Mouse (Mus musculus) R1 (cell line): ENCODE measurements around the gene Irf2.

Source experiments
- DNase-seq: peaks from one replicate; pipeline ENCODE4 v3.0.0-alpha.2; 2018; ENCODE audit warnings: low read depth, low spot score

The Irf2 gene

GRCm38 (mm10) chr8:46875615-46876293 lies 136.2 kb downstream of the Irf2 start:
- no peak for DNase-seq

DNA sequence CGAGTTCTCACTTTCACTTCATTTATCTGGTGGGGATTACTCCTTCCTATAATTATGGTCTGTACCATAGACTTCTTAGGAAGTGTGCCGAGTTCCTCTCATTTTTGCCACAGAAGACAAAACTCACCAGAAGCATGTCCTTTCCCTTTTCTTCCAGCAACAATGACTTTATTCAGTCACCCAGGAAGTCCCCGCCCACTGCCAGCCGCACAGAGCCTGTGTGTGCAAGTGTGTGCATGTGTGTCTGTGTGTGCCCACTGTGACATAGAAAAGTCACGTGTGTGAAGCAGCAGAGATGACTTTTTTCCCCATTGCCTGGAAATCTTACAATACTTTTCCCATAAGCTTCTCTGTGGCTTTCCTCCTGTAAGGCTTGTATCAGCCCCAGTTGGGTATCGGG lies 141.8 kb downstream of the Irf2 start:
- DNase-seq, result no peak

- DNase-seq, result no peak
These were observed 142.4 kb downstream of the Irf2 start for GRCm38 (mm10) chr8:46881755-46882419.

DNA sequence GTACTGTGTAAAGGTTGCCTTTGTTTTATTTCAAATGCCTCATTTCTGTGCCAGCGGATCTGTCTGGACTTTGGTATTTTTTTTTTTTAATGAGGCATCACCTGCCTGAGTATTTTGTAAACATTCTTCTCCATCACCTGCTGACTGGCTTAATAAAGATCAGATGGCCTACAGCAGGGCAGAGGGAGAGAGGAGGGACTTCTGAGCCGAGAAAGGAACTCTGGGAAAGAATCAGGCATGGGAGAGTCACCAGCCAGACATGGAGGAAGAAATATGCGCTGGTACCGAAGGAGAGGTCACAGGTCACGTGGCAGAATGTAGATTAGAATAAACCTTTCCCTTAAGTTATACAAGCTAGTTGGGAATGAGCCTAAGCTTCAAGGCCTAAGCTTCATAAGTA lies 143.2 kb downstream of the Irf2 start:
- DNase-seq, result no peak

GRCm38 (mm10) chr8:46883232-46884000 lies 143.9 kb downstream of the Irf2 start:
- no peak for DNase-seq

DNA sequence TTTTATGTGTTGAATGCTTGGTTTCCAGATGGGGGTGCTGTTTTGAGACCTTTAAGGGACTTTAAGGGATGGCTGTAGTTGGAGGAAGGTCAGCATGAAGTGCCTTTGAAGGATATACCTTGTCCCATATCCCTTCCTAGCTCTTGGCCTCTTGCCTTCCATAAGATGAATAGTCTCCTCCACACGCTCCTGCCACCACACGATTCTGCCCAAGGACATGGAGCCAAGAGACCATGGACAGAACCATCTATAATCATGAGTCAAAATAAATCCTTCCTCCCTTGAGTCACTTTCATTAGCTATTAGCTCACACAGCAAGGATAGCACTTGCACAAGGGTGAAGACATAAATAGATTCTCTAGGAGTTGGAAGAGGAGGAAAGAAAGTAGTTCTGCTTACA lies 146.3 kb downstream of the Irf2 start:
- no peak for DNase-seq

DNA sequence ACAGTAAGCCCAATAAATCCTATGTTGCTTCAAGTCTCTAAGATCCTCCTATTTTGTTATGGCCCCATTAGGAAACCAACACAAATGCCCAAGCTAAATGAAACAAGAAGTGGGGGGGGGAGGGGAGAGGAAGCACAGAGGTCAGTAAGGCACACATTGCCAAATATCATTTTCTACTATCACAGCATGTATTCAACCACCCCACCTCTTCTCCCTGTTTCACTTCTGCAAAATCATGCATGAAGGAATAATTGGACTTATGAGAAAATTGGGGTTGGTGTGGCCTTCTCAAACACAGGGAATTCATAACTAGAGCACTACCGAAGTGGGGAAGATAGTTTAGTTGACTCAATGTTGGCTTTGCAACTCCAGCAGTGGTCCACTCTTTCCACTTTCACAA lies 146.7 kb downstream of the Irf2 start:
- DNase-seq, result no peak

- no peak for DNase-seq
These were observed 147.9 kb downstream of the Irf2 start for GRCm38 (mm10) chr8:46887396-46887795.

- DNase-seq, result no peak
These were observed 149.0 kb downstream of the Irf2 start for GRCm38 (mm10) chr8:46888575-46888974.

DNA sequence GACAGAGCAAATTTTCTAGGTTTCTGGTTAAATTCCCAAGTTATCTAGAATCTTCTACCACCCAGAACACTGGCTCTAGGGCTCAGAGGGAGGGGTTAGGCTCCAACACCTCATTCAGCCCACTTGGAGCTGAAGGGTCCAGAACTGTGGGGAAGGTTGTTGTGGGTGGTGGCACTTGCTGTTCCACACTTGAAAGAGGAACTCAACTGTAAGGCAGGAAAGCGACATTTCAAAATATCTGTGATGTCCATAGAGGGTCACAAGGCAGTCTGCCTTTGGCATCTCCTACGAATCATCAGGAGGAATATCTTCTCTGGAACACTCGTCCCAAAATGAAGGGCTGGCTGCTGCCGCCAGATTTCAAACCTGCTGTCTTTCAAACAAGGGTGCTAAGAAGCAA lies 150.7 kb downstream of the Irf2 start:
- no peak for DNase-seq

DNA sequence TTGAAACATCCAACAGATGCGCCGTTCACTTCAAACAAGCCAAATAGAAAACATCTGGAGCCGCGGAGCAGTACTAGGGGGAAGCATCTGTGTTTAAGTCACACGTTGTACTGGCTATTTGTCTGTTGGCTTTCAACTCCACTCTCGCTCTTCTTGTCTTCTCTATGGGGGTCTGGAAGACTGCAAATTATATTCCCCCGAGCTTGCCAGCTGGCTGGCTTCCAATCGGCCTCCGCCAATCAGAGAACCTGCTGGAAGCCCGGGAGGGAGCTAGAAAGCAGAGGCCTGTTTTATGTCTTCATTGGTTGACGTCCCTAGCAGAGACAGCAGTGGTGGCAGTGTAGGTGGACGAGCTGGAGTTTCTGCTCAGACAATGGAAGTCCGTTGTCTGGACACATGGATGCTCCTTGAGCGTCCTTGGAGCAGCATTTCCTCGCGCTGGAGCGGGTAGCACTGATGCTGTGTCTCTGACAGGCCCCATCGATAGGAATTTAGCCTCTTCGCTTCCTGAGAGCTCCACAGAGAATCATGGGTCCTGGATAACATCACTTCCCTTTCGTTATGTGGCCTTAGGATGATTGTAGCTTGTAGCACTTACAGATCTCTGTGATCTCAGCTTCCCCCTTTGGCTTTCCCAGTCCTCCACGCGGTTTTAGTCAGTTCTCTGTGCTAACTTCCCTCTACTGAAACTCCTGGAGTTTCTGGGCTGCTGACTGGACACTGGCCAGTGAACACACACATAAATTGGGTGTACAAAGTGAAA lies 153.2 kb downstream of the Irf2 start:
- no peak for DNase-seq

DNA sequence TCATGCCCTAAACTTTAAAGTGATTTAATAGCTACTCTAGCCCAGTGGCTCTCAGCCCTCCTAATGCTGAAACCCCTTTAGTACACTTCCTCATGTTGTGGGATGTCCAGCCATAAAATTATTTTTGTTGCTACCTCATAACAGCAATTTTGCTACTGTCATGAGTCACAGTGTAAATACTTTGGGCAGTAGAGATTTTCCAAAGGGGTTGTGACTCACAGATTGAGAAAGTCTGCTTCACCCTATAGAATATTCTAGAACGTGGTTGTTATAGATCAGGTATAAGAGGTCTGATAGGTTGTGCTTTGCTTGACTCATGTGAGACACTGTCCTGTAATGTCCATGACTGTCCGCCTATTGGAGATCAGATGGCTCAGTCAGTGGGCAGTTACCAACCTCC lies 154.9 kb downstream of the Irf2 start:
- DNase-seq, result no peak

GRCm38 (mm10) chr8:46896005-46896404 lies 156.5 kb downstream of the Irf2 start:
- DNase-seq, result no peak

DNA sequence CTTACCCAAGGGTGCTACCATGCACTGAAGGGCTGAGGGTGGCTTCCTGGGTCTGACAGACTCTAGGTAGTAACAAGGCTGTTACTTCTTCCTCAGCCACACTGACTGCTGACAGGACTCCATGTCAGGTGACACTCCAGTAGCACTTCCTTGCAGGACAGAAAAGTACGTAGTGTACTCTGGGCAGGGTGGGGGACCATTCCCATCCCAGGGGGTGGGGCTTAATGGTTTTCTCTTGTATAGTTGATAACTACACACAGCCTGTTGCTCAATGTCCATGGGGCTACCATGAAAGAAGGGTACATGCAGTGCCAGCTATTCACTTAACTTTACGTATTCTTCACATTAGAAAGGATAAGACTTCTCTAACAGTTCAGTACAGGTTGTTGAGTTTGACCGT lies 157.2 kb downstream of the Irf2 start:
- DNase-seq, result no peak
